Mouse (Mus musculus) frontal cortex, postnatal 25 days (tissue): ENCODE measurements around the gene Creg2.
A peak's percentile ranks its signal among the peaks of the same experiment; 100 is the strongest.
"Not testable (repeated sequence)": the region's sequence is repeated elsewhere in the genome, so short reads cannot be mapped to it uniquely, and the experiment has no call there.

Experiments used
- DNase-seq, 2 experiments: peaks; one replicate each; pipeline ENCODE4 v3.0.0; 2022; ENCODE audit warnings: low spot score in 2 of 2

Creg2 gene

DNA sequence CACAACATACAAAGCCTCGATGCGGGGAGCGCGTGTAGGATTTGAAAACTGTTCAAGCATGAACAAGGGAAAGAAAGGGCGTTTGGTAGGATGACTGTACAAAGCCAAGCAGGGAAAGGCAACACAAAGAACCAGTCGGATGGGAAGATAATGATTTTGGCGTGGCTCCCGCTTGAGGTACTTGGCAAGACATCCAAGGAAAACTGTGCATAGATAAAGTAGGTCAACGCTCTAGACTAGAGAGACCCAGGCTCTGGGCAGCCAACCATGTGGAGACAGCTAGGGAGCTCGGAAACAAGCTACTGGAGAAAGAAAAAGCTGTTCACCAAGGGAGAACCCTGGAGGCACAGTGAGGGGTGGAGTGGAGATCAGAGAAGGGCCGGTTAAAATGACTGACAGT is 52.5 kb downstream of the Creg2 start:
- DNase-seq = no peak

DNA sequence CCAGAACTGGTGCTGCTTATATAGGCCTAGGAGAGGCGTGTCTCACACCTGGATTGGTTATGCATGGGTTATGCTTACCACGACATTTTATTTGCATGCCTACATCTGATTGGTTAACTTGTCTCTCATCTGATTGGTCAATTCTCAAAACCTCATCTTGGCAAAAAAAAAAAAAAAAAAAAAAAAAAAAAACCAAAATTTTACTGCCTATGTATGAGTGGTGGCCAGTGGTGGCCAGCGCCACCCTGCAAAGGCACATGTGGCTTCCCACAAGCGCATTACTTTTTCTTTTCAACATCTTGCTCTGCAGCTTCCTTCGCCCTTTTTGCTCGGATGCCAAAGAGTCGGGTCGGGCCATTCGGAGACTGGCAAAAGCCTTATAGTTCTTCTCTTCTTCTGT is 54.1 kb downstream of the Creg2 start:
- DNase-seq = not testable (repeated sequence)

DNA sequence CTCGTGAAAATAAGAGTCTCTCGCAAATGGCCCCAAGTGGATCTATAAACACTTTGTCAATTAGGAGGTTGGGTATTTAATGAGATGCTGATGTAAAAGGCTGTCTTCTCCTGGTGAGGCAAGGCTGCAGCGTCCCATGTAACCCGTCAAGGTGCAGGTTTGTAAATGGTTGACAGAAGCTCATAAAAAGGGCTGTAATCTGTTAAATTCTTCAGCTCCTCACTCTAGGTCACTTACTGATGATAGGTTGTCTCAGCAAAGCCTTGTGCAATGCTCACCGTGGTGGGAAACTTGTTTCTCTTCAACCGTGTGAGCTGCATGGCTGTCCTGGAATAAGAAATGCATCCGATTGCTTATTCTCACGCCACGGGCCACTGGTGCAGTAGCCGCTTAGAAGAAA is 57.4 kb downstream of the Creg2 start:
- DNase-seq = no peak

DNA sequence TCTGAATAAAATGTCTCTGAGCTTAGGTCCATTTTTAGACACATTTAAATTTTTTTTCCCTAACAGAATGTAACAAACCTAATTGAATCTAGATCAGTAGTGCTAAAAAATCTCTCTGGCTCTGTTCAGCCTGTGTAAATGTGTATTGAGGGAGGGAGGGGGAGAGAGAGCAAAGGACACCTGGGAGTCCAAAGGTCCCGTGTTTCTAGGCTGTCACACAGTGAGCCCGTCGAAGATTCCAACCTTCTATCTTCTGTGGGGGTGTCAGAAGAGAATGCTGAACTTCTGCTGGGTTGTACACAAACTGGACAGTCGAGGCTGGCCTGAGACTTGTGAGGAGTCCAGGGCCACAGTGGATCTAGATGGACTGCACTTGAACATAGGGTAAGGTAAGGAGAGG is 59.2 kb downstream of the Creg2 start:
- DNase-seq = no peak

DNA sequence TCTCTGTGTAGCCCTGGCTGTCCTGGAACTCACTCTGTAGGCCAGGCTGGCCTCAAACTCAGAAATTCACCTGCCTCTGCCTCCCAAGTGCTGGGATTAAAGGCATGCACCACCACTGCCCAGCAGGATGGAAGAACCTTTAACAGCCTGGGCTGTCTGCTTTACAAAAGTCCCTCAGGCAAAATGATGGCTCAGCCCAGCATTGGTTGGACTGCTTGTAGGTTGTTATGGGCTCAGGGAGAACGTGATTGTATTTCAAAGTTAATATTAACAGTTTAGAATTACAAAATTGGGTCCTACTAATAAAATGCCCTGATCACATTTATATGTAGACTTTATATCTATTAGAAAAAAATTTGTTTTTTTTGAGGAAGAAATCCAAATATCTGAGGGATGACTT is 59.7 kb downstream of the Creg2 start:
- not testable (repeated sequence) for DNase-seq

DNA sequence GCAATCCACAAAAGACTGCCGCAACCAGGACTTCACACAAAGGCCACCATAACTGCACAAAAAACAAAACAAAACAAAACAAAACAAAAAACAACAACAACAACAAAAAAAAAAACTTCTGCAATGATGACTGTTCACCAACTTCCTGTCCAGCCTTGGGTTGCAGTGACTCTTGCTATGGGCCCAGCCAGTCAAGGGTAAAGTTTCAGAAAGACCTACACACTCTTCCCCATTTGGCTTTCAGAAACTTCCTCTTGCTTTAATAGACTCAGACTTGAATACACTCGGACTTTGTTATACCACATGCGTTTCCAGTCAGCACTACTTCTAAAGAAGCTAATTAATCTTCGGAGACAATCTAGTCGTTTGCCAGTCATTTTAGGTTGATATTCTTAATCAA is 61.1 kb downstream of the Creg2 start:
- no peak for DNase-seq

DNA sequence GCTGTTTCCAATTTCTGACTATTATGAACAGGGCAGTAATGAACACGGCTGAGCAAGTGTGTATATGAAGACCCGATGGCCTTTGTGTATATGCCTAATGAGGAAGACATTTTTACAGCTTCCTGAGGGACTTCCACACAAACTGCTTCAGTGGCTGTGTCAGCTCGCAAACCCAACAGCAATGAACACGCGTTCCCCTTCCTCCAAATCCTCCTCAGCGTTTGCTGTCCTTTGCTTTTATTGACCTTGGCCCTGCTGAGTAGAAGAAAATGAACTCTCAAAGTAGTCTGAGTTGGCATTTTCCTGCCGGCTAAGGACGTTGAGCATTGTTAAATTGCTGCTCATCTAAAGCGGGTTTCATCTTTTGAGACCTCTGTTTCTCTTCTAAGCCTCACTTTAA is 65.9 kb downstream of the Creg2 start:
- DNase-seq = no peak

DNA sequence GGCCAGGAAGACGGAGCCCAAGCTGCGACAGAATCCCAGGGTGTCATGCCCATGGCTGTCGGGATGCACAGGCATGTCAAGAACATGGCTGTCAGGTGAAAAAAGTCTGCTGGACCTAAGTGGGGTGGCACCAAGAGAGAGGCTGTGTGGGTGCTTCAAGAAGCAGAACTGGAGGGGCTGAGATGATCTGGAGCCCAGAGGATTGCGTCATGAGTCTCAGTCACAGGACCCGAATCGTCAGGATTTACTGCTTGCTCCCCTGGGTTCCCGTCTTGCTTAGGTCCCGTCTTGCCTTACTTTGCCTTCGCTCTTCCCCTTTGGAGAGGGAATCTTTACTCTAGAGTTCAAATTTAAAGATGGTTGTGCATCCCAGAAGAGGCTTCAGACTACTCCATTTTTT is 68.1 kb downstream of the Creg2 start:
- DNase-seq = no peak

DNA sequence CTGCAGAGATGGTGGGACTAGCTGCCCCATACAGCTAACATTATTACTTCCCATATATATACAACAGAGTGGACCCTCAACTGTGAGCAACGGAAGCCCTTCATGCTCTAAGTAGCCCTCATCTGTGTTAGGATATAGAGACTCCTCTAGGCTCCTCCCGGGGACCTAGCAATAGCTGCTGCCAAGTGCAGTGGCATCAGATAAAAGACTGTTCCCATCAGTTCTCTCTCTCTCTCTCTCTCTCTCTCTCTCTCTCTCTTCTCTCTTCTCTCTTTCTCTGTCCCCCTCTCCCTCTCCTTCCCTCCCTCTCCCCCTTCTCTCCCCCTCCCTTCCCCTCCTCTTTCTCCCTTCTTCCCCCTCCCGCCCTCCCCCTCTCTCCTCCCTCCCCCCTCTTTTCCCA is 70.1 kb downstream of the Creg2 start:
- no peak for DNase-seq

DNA sequence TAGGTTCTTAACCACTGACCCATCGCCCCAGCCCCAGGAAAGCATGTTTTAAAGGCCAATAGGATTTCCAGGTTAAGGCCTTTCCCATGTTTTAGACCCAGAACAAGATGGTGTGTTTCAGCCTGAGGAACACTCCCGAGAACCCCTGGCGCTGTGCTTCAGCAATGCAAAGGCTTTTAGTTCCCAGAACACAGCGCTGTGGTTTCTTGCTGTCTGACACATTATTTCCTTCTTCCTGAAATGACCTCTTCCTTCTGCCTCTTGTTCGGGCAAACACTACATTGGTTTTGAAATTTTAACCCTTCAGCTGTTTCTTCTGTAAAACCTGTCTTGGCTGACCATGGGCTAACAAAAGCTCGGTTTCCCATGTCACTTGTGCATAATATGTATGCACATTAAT is 72.1 kb downstream of the Creg2 start:
- DNase-seq = no peak

DNA sequence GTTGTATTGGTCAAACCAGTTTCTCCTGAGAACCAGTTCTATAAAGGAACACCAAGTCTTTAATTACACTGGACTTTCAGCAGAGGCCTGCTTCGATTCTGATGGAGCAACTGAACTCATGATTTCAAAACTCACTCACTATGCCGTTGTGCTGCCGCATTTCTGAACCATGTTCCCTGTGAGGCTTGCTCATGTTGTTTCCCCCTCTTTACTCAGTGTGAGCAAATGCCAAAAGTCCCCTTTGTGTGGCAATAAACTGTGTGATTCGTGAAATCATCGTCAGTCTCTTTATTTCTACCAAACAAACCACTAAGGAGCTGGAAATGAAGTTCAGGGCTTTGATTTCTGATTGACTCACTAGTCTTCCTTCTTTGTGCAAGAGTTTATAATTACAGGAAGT is 72.8 kb downstream of the Creg2 start:
- no peak for DNase-seq

DNA sequence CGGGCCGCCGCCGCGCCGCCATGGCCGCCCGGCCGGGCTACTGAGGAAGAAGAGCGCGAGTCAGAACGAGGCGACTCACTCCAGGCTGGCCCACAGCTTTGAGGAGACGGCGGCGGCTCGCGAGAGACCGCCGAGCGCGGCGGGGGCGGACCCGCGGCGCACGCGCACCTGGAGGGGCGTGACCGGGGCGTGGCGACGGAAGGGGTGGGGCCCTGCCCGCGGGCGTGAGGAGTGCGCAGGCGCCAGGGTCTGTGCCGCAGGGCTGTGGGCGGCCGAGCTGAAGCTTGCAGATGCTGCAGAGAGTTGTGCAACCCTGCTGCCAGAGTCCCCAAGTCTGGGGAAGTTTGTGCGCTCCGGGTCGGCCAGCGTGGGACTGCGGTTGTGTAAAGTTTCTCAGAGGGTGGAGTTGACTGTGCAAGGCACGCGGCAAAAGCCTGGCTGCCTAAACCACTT is 74.0 kb downstream of the Creg2 start, which contains the start of gene Rnf149:
Gene Rnf149, minus strand, starts transcription at position 153 of the 453 bp plus-strand sequence.
- DNase-seq = peak; percentile 92 to 96

DNA sequence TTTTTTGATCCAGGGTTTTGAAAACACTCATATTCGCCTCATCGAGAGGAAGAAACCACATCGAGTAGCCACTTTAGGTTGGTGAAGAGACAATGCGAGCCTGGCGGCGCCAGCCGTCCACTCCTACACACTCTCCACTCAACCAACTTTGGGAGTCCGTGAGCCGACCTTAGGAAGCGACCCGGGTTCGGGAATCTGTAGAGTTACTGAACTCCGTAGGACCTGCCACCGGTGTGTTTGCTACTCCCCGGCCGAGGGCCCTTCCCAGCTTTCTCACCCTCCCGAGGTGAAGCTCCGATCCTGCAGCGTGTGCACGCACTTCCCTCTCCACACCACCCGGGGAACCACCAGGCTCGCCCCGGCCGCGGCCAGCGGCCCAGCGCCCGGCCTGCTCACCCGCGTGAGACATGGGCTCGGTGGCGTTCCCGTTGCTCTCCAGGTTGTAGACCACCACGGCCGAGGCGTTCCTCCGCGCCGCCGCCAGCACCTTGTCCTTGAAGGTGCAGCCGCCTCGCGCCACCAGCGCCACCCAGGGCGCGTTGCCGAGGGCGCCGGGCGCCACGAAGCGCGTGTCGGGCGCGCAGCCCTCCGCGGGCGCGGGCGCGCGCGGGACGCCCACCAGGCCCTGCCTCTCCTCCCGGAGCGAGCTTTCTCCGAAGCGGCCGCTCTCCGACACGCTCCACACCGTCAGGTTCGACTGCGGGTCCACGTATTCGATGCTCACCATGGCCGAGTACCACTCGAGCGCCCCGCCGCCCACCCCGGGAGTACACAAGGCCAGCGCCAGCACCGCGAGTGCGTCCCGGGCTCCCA is 74.6 kb downstream of the Creg2 start:
- peak; percentile 55 to 60 for DNase-seq

DNA sequence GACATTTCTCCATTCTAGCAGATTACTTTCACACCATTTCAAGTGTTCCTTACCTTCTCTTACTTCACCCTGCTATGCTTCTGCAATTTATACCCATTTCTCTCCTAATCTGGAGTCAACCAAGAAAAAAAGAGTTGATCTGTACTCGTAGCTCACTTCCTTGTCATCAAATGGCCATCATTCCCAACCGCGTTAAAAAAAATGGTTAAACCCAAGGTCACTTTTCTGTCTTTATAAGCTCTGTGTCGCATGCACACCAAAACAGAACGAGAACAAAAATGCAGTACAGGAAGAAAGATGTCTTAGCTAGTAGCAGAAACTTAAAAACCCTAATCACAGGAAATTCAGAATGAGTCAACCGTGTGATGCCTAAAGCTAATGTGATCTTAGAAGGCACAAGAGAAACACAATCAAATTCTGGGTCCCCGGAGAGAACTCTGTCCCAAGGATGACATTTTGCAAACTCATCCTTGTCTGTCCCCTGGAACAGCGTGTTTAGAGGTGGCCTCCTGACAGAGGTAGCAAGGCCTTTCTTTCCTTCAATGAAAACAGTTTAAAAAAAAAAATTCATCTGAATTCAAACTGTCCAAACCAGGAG is 75.4 kb downstream of the Creg2 start:
- DNase-seq = no peak

DNA sequence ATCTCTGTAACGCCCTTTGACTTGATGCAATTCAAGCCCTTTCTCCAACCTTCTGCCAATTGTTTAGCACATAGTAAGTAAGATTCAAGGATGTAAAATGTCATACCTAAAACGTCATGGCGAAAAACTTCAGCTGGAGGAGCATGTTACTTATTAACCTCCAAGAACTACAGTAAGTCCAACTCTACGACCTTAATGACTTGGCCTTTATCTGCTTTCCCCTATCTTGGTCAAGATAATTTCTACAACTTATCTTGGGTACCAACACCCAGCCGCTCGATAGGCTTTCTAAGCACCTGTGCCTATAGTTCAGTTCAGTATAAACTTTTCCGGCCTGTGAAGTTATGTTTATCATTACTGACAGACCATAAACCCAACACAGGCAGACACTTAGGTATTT is 77.4 kb downstream of the Creg2 start:
- DNase-seq = no peak

DNA sequence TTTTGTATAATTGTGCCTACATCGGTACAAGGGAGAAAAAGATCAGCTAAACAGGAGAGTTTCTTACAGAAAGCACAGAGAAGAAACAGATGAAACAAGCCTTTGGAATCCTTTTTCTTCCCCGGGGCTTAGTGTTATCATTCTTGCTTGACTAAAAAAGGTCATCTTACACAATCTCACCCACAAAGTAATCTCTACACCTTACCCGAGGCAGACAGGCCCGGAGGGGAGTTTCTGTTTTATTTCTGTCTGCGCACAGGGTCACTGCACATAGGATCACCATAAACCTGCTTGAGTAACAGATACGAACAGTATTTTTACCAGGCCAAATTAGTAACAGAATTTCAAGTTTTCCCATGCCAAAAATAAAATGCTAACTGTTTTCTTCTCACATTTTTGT is 79.6 kb downstream of the Creg2 start:
- DNase-seq = no peak
